Mouse (Mus musculus) megakaryocyte, embryonic 14.5 days (primary cell): ENCODE measurements at regions not wholly inside any gene's neighbourhood (a gene's known extent, or its start where the extent isn't known, plus 50 kb on each side); places are given as distances from the start of the nearest gene placed in this dataset.
"Not testable (repeated sequence)": the region's sequence is repeated elsewhere in the genome, so short reads cannot be mapped to it uniquely, and the experiment has no call there.

Experiments
- FLI1 ChIP-seq: IDR thresholded peaks from 2 replicates; pipeline ENCODE4 v1.6.1; 2012; ENCODE audit warnings: low read length, inconsistent platforms, mixed read lengths
- GATA1 ChIP-seq: IDR thresholded peaks from 3 replicates; pipeline ENCODE4 v1.6.1; 2012; ENCODE audit warnings: mixed read lengths, low read length, inconsistent platforms, borderline replicate concordance

- TF ChIP-seq GATA1, FLI1: not testable (repeated sequence)
Measured at GRCm38 (mm10) chr1:23316288-23316687, 81.3 kb downstream of the Ogfrl1 start.
